Mouse (Mus musculus): ENCODE results near the gene Fan1. TPM values are rescaled to one million over a fixed set of nuclear protein-coding genes. Genes with fewer than 3 reads are reported as not detected.

The Fan1 gene
- polyA plus RNA-seq, 1 experiment from 2014 or later: 3.1 TPM

DNA sequence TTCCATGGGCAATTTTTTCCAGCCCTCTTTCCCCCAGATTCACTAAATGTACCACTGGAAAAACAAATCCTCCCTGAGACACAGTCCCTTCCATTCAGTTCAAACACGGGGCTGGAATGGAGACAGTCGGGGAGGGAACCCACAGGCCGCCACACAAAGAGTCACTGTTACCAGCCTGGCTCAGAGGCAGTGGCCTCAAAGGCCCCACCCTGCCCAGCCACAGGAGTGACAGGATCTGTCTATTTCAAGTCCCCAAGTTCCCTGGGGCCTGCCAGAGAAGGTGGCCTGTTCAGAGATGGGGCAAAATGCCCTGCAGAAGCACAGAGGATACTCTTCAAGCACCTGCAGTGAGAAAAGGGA lies 13.3 kb downstream of the Fan1 start:
- H3K9me3 ChIP-seq (replicated peaks): no peaks in the 10 kb centered on the region
- H3K27me3 ChIP-seq (replicated peaks): no peaks in the 10 kb centered on the region
- ATAC-seq: no peak
- 0 out of 2 replicates have a peak overlapping the region, but pooled peaks have one; percentile 1 for H3K27ac ChIP-seq
- H3K4me1 ChIP-seq: peaks cover 10% of the 10 kb centered on the region
- 66% methylated on average over 3 of the region's 3 CpGs for WGBS (ENCODE audit: insufficient replicate concordance)
- 0 out of 2 replicates have a peak overlapping the region, but pooled peaks have one; percentile 22 for H3K9ac ChIP-seq
- H3K36me3 ChIP-seq: peaks cover 83% of the 10 kb centered on the region
- H3K4me3 ChIP-seq: no peak overlapping the region
- no peak overlapping the region for H3K4me2 ChIP-seq

GRCm38 (mm10) chr7:64359943-64360585 lies 13.8 kb downstream of the Fan1 start:
- no peak overlapping the region for H3K4me2 ChIP-seq
- ATAC-seq: no peak
- WGBS (ENCODE audit: insufficient replicate concordance): 75% methylated on average over 20 of the region's 20 CpGs
- H3K9ac ChIP-seq: 0 out of 2 replicates have a peak overlapping the region, but pooled peaks have one; percentile 22
- H3K4me1 ChIP-seq: peaks cover 10% of the 10 kb centered on the region
- H3K27ac ChIP-seq: no peak overlapping the region
- no peaks in the 10 kb centered on the region for H3K9me3 ChIP-seq (replicated peaks)
- no peaks in the 10 kb centered on the region for H3K27me3 ChIP-seq (replicated peaks)
- no peak overlapping the region for H3K4me3 ChIP-seq
- peaks cover 81% of the 10 kb centered on the region for H3K36me3 ChIP-seq

DNA sequence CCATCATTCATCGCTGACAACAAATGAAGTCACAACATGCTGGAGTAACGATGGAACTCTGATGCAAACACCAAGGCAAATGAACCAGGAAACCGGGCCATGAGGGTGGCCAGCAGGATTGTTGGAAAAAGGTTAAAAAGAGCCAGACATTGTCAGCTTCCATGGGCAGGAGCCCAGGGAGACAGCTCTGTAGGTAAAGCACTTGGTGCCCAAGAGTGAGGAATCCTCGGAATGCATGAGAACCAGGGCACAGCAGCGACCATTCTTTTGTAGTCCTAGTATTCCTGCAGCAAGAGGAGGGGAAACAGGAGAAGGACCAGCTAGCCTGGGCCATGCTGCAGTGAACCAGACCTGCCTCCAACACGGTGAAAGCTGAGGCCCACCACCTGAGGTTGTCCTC lies 15.2 kb downstream of the Fan1 start:
- H3K4me1 ChIP-seq: peaks cover 10% of the 10 kb centered on the region
- ATAC-seq: no peak
- 75% methylated on average over 6 of the region's 6 CpGs for WGBS (ENCODE audit: insufficient replicate concordance)
- H3K36me3 ChIP-seq: peaks cover 72% of the 10 kb centered on the region
- no peak overlapping the region for H3K4me2 ChIP-seq
- no peak overlapping the region for H3K27ac ChIP-seq
- H3K9ac ChIP-seq: no peak overlapping the region
- no peak overlapping the region for H3K4me3 ChIP-seq
- no peaks in the 10 kb centered on the region for H3K27me3 ChIP-seq (replicated peaks)
- H3K9me3 ChIP-seq (replicated peaks): no peaks in the 10 kb centered on the region

GRCm38 (mm10) chr7:64357405-64357804 lies 16.5 kb downstream of the Fan1 start:
- Histone ChIP-seq H3K27ac (no peak overlapping the region), H3K27me3 (replicated peaks) (no peaks in the 10 kb centered on the region), H3K9me3 (replicated peaks) (no peaks in the 10 kb centered on the region), H3K4me1 (peaks cover 10% of the 10 kb centered on the region), H3K9ac (no peak overlapping the region), H3K4me2 (no peak overlapping the region), H3K4me3 (no peak overlapping the region), H3K36me3 (peaks cover 72% of the 10 kb centered on the region)
- no peak for ATAC-seq
- WGBS (ENCODE audit: insufficient replicate concordance): 85% methylated on average over 9 of the region's 9 CpGs

- no peak for ATAC-seq
- Histone ChIP-seq H3K36me3 (peaks cover 66% of the 10 kb centered on the region), H3K27me3 (replicated peaks) (no peaks in the 10 kb centered on the region), H3K27ac (no peak overlapping the region), H3K9me3 (replicated peaks) (no peaks in the 10 kb centered on the region), H3K9ac (no peak overlapping the region), H3K4me2 (no peak overlapping the region), H3K4me3 (no peak overlapping the region), H3K4me1 (peaks cover 10% of the 10 kb centered on the region)
- WGBS (ENCODE audit: insufficient replicate concordance): 77% methylated on average over 5 of the region's 5 CpGs
Observed at GRCm38 (mm10) chr7:64356661-64357060, 17.2 kb downstream of the Fan1 start.

DNA sequence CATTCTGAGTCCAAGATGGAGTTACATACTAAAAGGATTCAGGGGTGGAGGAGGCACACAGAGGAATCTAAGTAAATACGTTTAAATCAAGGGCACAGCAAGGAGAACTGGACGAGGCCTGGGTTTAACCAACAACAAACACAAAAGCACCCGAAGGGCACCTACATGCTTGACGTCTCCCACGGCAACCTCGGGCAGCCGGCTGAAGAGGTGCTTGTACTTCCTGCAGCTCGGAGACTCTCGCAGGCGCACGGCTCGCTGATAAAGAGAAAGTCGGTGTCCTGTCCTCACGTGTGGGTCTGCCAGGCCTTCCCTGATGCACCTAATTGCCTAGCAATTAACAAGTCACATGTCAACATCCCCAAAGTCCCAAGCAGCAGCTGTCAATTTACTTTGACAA lies 19.7 kb downstream of the Fan1 start:
- no peaks in the 10 kb centered on the region for H3K27me3 ChIP-seq (replicated peaks)
- no peak overlapping the region for H3K9ac ChIP-seq
- 83% methylated on average over 14 of the region's 14 CpGs for WGBS (ENCODE audit: insufficient replicate concordance)
- H3K27ac ChIP-seq: no peak overlapping the region
- H3K36me3 ChIP-seq: peaks cover 57% of the 10 kb centered on the region
- H3K4me2 ChIP-seq: no peak overlapping the region
- no peaks in the 10 kb centered on the region for H3K4me1 ChIP-seq
- H3K9me3 ChIP-seq (replicated peaks): no peaks in the 10 kb centered on the region
- H3K4me3 ChIP-seq: no peak overlapping the region
- no peak for ATAC-seq

- Histone ChIP-seq H3K4me2 (no peak overlapping the region), H3K4me3 (no peak overlapping the region), H3K36me3 (peaks cover 47% of the 10 kb centered on the region), H3K27ac (no peak overlapping the region), H3K4me1 (no peaks in the 10 kb centered on the region), H3K9me3 (replicated peaks) (no peaks in the 10 kb centered on the region), H3K9ac (no peak overlapping the region), H3K27me3 (replicated peaks) (no peaks in the 10 kb centered on the region)
- 64% methylated on average over 4 of the region's 4 CpGs for WGBS (ENCODE audit: insufficient replicate concordance)
- no peak for ATAC-seq
Observed at GRCm38 (mm10) chr7:64351087-64351486, 22.8 kb downstream of the Fan1 start.

GRCm38 (mm10) chr7:64349147-64349861 lies 24.6 kb downstream of the Fan1 start:
- H3K27ac ChIP-seq: no peak overlapping the region
- H3K4me1 ChIP-seq: no peaks in the 10 kb centered on the region
- WGBS (ENCODE audit: insufficient replicate concordance): 84% methylated on average over 15 of the region's 15 CpGs
- H3K9me3 ChIP-seq (replicated peaks): no peaks in the 10 kb centered on the region
- H3K27me3 ChIP-seq (replicated peaks): no peaks in the 10 kb centered on the region
- no peak overlapping the region for H3K4me3 ChIP-seq
- H3K36me3 ChIP-seq: peaks cover 46% of the 10 kb centered on the region
- no peak overlapping the region for H3K4me2 ChIP-seq
- no peak overlapping the region for H3K9ac ChIP-seq
- no peak for ATAC-seq

- no peak for ATAC-seq
- H3K4me3 ChIP-seq: no peak overlapping the region
- H3K4me1 ChIP-seq: no peaks in the 10 kb centered on the region
- H3K27me3 ChIP-seq (replicated peaks): no peaks in the 10 kb centered on the region
- no peak overlapping the region for H3K27ac ChIP-seq
- WGBS (ENCODE audit: insufficient replicate concordance): 85% methylated on average over 1 of the region's 1 CpGs
- no peaks in the 10 kb centered on the region for H3K9me3 ChIP-seq (replicated peaks)
- H3K9ac ChIP-seq: no peak overlapping the region
- H3K4me2 ChIP-seq: no peak overlapping the region
- peaks cover 32% of the 10 kb centered on the region for H3K36me3 ChIP-seq
Observed at GRCm38 (mm10) chr7:64347813-64348212, 26.1 kb downstream of the Fan1 start.

DNA sequence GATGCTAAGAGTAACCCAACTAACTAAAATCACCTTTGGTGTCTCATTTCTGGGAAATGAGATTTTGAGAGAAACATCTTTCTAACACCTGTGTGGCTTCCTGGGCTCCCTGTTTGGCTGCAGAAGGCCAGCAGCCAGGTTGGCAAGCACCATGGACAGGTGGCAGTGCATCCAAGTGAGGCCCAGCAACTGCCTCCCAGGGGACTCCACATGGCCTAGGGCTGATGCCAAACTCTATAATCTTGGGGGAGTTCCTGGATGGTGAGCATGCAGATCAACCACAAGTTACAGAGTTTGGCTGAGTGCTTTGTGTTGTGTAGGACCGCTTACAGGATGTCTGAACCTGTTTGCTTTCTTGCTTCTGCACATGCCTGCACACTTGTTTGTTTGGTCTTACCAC lies 41.2 kb downstream of the Fan1 start:
- Histone ChIP-seq H3K4me3 (no peak overlapping the region), H3K27me3 (replicated peaks) (no peaks in the 10 kb centered on the region), H3K4me2 (no peak overlapping the region), H3K27ac (no peak overlapping the region), H3K9ac (no peak overlapping the region), H3K36me3 (peaks cover 29% of the 10 kb centered on the region), H3K4me1 (no peaks in the 10 kb centered on the region), H3K9me3 (replicated peaks) (no peaks in the 10 kb centered on the region)
- no peak for ATAC-seq
- WGBS (ENCODE audit: insufficient replicate concordance): 86% methylated on average over 1 of the region's 1 CpGs

- H3K9ac ChIP-seq: no peak overlapping the region
- no peak for ATAC-seq
- peaks cover 21% of the 10 kb centered on the region for H3K36me3 ChIP-seq
- H3K27me3 ChIP-seq (replicated peaks): no peaks in the 10 kb centered on the region
- H3K9me3 ChIP-seq (replicated peaks): no peaks in the 10 kb centered on the region
- no peak overlapping the region for H3K27ac ChIP-seq
- no peak overlapping the region for H3K4me3 ChIP-seq
- 69% methylated on average over 3 of the region's 3 CpGs for WGBS (ENCODE audit: insufficient replicate concordance)
- H3K4me1 ChIP-seq: no peaks in the 10 kb centered on the region
- H3K4me2 ChIP-seq: no peak overlapping the region
Observed at GRCm38 (mm10) chr7:64331309-64331708, 42.6 kb downstream of the Fan1 start.

DNA sequence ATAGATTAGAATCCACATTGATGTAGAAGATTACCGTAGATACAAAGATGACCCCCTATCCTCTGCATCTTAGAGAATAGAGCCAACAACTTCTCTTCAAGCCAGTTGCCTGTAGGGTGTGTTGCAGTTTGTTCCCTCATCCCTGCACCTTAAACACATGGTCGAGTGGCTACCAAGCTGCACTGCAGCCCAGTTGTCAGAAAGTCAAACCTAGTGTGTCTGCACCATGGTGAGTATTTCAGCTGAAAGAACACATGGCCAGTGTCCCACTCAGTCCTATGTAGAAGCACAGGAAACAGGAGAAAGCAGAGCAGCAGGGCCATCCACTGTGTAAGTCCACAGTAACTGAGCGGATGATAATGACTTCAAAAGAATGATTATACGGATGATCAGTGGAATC lies 46.4 kb downstream of the Fan1 start:
- no peaks in the 10 kb centered on the region for H3K27me3 ChIP-seq (replicated peaks)
- H3K36me3 ChIP-seq: peaks cover 9% of the 10 kb centered on the region
- H3K9ac ChIP-seq: no peak overlapping the region
- no peaks in the 10 kb centered on the region for H3K9me3 ChIP-seq (replicated peaks)
- no peak for ATAC-seq
- H3K4me1 ChIP-seq: no peaks in the 10 kb centered on the region
- H3K4me3 ChIP-seq: no peak overlapping the region
- no peak overlapping the region for H3K4me2 ChIP-seq
- H3K27ac ChIP-seq: no peak overlapping the region
- 74% methylated on average over 4 of the region's 4 CpGs for WGBS (ENCODE audit: insufficient replicate concordance)
